Mouse (Mus musculus) kidney, adult 2 months (tissue): Measurements from ENCODE around the gene Hpcal1.

Experiments
- CTCF ChIP-seq: fragments of 200-500 bp; conservative IDR thresholded peaks from 2 replicates; pipeline ENCODE4 v1.5.1; 2011; ENCODE audit warnings: low read depth, mild to moderate bottlenecking, control low read depth, low read length, moderate library complexity, mixed read lengths; ENCODE audit not compliant: insufficient read depth, insufficient read length
- POLR2A ChIP-seq: fragments of 200-500 bp; IDR thresholded peaks from one replicate; pipeline ENCODE4 v1.6.1; 2011; ENCODE audit warnings: low read depth, low read length, control low read depth

DNA sequence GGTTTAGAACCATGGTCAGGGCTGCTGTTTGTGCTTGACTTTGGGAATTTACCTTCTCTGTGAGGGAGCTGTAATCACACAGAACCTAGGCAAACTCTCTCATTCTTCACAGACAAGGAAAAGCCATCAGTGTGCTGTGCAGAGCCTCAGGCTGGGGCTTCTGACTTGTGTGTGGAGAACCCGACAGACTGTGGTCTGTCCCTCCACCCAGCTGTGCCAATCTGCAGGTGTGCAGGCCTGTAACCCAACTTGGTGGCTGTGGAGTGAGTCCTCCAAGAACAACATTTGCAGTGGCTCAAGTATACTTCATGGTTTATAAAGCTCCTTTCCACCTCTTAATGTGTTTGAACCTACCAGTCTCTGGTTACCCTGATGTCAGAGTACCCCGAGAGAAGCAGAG is 4.5 kb upstream of the Hpcal1 start:
- TF ChIP-seq POLR2A (no peak), CTCF (no peak)
